Mouse (Mus musculus) lung, postnatal 0 days (tissue): Measurements from ENCODE around the gene Agbl2.

Experiments
- CTCF ChIP-seq: IDR thresholded peaks from 2 replicates; pipeline ENCODE4 v1.5.1; 2016; ENCODE audit warnings: antibody characterized with exemption, mild to moderate bottlenecking
- EP300 ChIP-seq: IDR thresholded peaks from 2 replicates; pipeline ENCODE4 v1.6.1; 2016; ENCODE audit warnings: antibody characterized with exemption, mild to moderate bottlenecking, control low read depth

DNA sequence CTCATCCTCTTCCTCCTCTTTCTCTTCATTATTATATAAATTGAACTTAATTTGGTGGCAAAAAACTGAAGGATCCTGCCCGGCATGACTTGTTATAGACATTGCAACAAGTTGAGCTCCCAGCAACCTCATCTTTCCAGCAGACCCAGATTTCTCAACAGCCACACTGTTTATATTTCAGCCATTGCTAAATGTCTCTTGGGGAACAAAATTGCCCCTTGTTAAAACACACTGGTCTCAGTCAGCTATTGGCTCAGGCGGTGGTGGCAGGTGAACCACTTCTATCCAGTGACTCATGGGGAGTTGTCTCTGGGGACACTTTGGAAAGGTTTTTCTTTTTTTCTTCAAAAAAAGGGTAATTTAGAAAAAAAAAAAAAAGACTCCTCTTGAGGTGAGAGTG lies 56.1 kb downstream of the Agbl2 start:
- TF ChIP-seq CTCF (no peak), EP300 (no peak)
